Mouse (Mus musculus) lung, adult 2 months (tissue): ENCODE results near the gene Fbxo27.

Experiments
- CTCF ChIP-seq: fragments of 200-500 bp; IDR thresholded peaks from 2 replicates; pipeline ENCODE4 v1.5.1; 2011; ENCODE audit warnings: mild to moderate bottlenecking, low read length, control low read depth; ENCODE audit not compliant: insufficient read depth
- POLR2A ChIP-seq: fragments of 200-500 bp; IDR thresholded peaks from 2 replicates; pipeline ENCODE4 v1.6.1; 2011; ENCODE audit warnings: low read depth, mild to moderate bottlenecking, control low read depth, low read length, borderline replicate concordance; ENCODE audit errors: extremely low read depth

DNA sequence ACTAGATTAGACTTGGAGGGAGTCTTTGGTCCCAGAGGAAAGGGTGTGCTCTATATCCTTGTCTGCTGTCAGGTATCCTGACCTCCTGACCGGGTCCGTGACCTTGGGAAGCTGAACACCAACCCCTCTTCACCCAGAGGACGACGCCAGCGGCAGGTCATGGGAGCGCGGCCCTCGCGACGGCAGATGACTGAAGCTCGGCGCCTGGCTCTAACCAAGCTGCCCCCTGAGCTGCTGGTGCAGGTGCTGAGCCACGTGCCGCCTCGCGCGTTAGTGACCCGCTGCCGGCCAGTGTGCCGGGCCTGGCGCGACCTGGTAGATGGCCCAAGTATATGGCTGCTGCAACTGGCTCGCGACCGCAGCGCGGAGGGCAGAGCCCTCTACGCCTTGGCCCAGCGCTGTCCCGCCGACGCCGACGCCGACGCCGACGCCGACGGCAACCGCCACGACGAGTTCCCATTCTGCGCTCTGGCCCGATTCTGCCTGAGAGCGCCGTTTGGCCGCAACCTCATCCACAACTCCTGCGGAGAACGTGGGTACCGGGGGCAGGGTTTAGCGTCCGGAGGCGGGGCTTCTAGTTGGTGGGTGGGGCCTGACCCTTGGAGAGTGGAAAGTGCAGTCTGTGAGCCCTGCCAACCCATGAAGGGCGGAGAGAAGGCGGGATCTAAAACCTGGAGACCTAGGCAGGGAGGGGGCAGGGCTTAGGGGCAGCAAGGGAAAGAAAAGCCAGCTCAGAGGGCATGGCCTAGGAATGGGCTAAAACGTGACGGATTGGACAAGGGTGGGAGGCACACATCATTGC is 39.9 kb downstream of the Fbxo27 start:
- no peak for TF ChIP-seq CTCF
- no peak for TF ChIP-seq POLR2A
